Mouse (Mus musculus): ENCODE measurements around the gene Cep97.

- TF ChIP-seq CTCF (IDR thresholded peaks at IDR 0.05; ENCODE audit: borderline replicate concordance, extremely low read depth, insufficient read depth, insufficient read length): no peak
- no peak for TF ChIP-seq POLR2A (IDR thresholded peaks at IDR 0.05; ENCODE audit: borderline replicate concordance, extremely low read depth, insufficient read depth, insufficient read length, poor library complexity, severe bottlenecking)
Measured at GRCm38 (mm10) chr16:55906928-55907679, 27.6 kb downstream of the Cep97 start.

Measured in brain, embryonic 14.5 days (tissue).